Mouse (Mus musculus) hindlimb bud, embryonic 11.5 days (tissue): ENCODE data around the gene Cdc42.

ENCODE experiments used
- DNase-seq: peaks from one replicate; pipeline ENCODE4 v3.0.0-alpha.2; 2012; ENCODE audit warnings: low read depth, low spot score; ENCODE audit errors: extremely low spot score

Gene Cdc42

GRCm38 (mm10) chr4:137285876-137286661 is 71.5 kb downstream of the Cdc42 start:
- no peak for DNase-seq

DNA sequence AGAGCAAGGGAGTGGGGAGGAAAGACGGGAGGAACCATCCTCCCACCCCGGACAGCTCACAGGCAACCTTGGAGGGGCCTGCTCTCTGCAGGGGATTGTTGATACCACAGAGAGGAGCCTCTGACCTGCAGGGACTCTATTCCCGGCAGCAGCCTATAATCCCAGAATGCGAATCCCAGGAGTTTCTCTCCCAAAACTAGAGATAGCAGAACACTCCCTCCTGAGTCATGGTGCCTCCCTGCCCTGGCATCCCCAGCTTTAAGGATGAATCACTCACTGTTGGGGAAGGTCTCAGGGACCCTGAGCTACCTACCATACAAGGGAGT is 74.2 kb downstream of the Cdc42 start:
- DNase-seq = no peak

DNA sequence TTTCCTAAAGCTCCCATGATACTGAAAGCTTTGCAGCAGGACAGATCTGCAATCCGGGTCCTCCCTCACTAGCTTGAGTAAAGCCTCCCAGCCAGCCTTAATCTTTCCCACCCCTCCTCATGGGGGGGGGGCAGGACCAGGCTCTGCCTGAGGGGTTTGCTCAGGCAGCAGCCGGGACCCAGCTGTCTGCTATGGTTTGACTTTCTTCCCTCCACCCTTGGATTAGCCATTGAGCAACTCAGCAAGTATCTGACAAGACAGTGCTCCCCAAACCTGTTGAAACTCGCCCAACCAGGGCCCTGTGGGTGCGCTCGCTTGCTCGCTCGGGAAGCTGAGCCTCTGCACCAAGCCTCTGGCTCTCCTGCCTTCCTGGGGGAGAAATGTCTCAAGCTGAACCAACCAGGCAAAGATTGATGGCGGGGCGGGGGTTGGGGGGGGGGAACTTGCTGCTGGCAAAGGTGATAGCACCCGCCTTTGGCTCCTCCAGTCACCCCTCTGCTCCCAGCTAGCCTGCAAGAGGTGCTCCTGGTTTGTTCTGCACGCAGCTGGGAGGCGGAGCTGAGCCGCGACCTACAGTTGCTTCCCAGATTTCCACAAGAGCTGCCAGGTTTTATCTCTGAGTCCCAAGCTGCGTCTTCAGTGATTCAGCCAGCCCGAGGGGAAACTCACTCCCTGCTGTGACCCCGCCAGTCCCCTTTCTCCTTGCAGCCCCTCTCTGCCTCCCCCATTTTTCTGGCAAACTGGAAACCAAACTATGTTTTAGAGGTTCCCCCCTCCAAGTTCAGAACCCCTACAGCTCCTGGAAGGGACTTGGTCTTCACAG is 74.7 kb downstream of the Cdc42 start:
- DNase-seq = no peak

DNA sequence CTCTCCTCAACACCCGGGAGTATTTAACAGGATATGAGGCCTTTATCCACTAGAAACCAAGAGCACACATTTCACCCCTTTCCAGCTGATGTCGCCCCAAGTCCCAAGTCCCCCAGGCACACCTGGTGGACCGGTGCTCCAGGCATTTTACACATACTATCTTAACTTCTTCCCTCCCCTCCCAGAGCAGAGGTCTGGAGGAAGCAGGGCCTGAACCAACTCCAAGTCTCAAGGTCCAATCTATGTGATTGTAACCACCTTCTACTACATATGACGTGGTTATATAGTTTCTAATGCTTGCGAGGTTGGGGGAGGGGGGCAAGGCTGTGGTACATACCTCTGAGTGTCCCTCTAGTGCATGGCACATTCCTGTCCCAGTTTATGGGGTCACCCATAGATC is 75.4 kb downstream of the Cdc42 start:
- no peak for DNase-seq

GRCm38 (mm10) chr4:137281273-137281672 is 76.2 kb downstream of the Cdc42 start:
- no peak for DNase-seq

DNA sequence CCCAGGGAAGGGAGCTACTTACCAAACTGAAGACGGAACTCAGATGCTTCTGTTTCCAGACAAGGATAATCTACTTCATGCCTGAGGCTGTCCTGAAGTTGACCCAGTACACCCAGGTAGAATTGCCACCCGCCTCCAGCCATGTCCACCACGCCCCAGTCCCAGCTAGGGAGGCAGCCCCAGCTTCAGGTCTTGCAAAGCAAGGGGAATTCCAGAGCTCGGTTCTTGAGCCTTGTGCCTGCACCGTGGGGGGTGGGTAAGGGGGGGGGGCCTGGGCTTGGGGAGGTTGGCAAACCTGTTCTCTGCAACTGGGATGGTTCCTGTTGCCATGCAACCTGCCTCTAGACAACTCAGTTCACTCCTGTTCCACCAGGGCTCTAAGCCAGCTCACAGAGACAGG is 78.2 kb downstream of the Cdc42 start:
- no peak for DNase-seq

GRCm38 (mm10) chr4:137278144-137279040 is 79.1 kb downstream of the Cdc42 start:
- DNase-seq = no peak

- no peak for DNase-seq
These were observed 79.8 kb downstream of the Cdc42 start for GRCm38 (mm10) chr4:137277600-137278143.

GRCm38 (mm10) chr4:137277166-137277513 is 80.4 kb downstream of the Cdc42 start, which contains the start of gene Wnt4:
Wnt4 (plus strand) TSS chr4:137277489.
- DNase-seq = no peak

DNA sequence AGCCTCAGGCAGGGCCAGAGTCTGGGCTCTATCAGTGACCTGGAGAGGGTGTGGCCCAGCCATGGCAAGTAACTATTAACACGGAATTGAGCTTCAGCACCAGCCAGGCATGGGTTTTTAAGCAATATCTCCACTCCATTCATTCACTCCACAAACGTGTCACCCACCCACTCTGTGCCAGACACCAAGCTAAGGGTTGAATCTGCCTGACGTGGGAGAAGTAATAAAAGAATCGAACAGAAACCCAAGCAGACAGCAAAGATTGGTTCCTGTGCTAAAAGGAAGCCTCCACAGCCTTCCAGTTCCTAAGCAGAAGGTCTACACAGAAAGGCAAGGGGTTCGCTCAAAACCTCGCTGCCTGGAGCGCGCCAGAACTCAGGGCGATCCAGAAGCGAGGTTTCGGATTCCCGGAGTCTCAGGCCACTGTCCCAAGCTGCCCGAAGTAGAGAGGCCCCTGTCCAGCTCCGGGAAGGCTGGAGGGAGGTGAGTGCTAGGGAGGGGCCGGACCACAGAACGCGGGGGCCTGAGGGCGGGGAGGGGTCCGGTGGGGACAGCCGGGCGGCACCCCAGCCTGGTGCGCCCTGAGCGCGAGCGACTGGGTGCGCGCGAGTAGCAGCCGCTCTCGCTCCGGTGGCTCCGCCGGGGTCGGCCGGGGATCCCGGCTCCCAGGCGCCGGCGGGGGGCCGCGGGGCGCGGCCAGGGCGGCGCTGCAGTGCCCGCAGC is 80.9 kb downstream of the Cdc42 start:
- DNase-seq = no peak

GRCm38 (mm10) chr4:137274304-137274703 is 83.2 kb downstream of the Cdc42 start:
- DNase-seq = no peak

DNA sequence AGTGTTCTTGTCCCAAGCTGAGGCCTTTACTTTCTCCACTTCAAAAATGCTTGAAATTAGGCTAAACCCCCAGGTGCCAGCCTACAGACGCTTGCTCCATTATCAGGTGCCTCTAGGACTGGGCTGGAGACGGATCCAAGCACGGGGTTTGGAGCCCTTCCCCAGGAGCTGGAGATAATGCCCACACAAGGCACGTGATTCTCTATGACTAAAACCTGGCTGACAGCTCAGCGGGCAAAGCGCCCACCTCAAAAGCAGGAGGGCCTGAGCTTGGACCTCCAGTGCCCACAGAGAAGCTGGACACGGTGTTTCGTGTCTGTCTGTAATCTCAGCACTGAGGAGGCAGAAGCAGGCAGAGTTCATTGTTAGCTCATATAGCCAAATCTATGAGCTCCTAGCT is 85.7 kb downstream of the Cdc42 start:
- no peak for DNase-seq
